In the genomic region with DNA sequence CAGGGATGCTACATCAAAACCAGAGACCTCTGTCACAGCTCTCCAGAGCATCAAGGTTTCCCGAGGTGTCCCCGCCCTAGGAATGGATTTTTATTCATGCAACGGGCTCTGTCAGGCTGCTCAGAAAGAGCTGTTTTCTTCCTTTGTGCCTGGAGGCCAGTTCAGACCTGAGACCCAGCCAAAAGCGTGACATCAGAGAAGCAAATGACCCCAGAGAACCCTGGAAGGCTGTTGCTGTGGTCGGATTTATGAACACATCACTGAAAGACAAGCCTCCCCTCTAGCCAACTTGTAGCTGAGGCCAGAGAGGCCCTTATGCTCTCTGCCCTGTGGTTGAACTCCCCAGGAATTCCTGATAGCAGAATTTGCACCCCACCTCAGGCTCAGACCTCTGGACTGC, we compare ENCODE assay signal across 8 mouse cellular contexts.
DNase-seq lines count a peak whose midpoint lies in the region; ATAC-seq lines count a peak whose summit lies in the region.

No protein-coding gene starts in this region.

- H3K9ac ChIP-seq in heart, embryonic 12.5 days, result 0 out of 2 replicates have a peak overlapping the region, but pooled peaks have one; percentile 40

- H3K9me3 ChIP-seq in heart, embryonic 12.5 days (replicated peaks), result no peaks in the 10 kb centered on the region

- no peak overlapping the region for H3K4me2 ChIP-seq in heart, embryonic 12.5 days

- H3K36me3 ChIP-seq in heart, embryonic 12.5 days, result no peaks in the 10 kb centered on the region

- H3K27me3 ChIP-seq in heart, embryonic 12.5 days (replicated peaks), result 0 out of 2 replicates have a peak, but pooled peaks cover 11% of the 10 kb centered on the region

- DNase-seq in urinary bladder, postnatal 25 days (ENCODE audit: low spot score), result peak; percentile 40
- DNase-seq in urinary bladder, adult 2 months (ENCODE audit: low spot score), result no peak
- DNase-seq in kidney, postnatal 4 days, result peak; percentile 71 to 77
- no peak for DNase-seq in thymus, postnatal 4 days
- no peak for DNase-seq in right cerebral cortex, postnatal 4 days
- DNase-seq in B cell, adult 2 months, result no peak
- DNase-seq in right cerebral cortex, postnatal 10 days (ENCODE audit: low spot score in 2 of 2), result no peak

- H3K4me3 ChIP-seq in heart, embryonic 12.5 days, result no peak overlapping the region

- H3K4me1 ChIP-seq in heart, embryonic 12.5 days (replicated peaks), result peaks cover 74% of the 10 kb centered on the region

- peak overlapping the region; percentile 19; the same call in 1 of the 2 replicates for H3K27ac ChIP-seq in heart, embryonic 12.5 days (ENCODE audit: poor library complexity, severe bottlenecking)

- 53% methylated on average over 5 of the region's 5 CpGs for WGBS in heart, embryonic 12.5 days

- ATAC-seq in heart, embryonic 12.5 days (ENCODE audit: insufficient number of reproducible peaks, low FRiP score), result no peak

Comparison
In these comparisons a context has a peak if more than half of its experiments do, and no peak if none do; other contexts are left out.
1. DNase-seq: peak in urinary bladder, postnatal 25 days (single experiment) and kidney, postnatal 4 days (2 of 2); none in urinary bladder, adult 2 months (single experiment), thymus, postnatal 4 days (single experiment), right cerebral cortex, postnatal 4 days (single experiment), B cell, adult 2 months (0 of 2) and right cerebral cortex, postnatal 10 days (0 of 2).